Mouse (Mus musculus) thymus, adult 18-20 months (tissue): ENCODE measurements around the gene Alkbh2.

Source experiments
- DNase-seq, 2 experiments: peaks; one replicate each; pipeline ENCODE4 v3.0.0; 2022; ENCODE audit warnings: mixed read lengths in 2 of 2

The Alkbh2 gene

GRCm38 (mm10) chr5:114127374-114128349 lies at the start of gene Alkbh2:
Alkbh2 (minus strand) TSS chr5:114128218.
- peak; percentile 68 to 74 for DNase-seq

- DNase-seq, result no peak
Measured at GRCm38 (mm10) chr5:114176548-114177400, 48.8 kb upstream of the Alkbh2 start.

GRCm38 (mm10) chr5:114175596-114176171 lies 47.7 kb upstream of the Alkbh2 start:
- DNase-seq, result peak; percentile 55 to 70

- DNase-seq, result no peak
Measured at GRCm38 (mm10) chr5:114174639-114175038, 46.6 kb upstream of the Alkbh2 start.

- no peak for DNase-seq
Measured at GRCm38 (mm10) chr5:114173877-114174581, 46.0 kb upstream of the Alkbh2 start.

- no peak for DNase-seq
Measured at GRCm38 (mm10) chr5:114173458-114173857, 45.4 kb upstream of the Alkbh2 start.

GRCm38 (mm10) chr5:114172936-114173335 lies 44.9 kb upstream of the Alkbh2 start:
- DNase-seq, result no peak

- no peak for DNase-seq
Measured at GRCm38 (mm10) chr5:114170345-114170744, 42.3 kb upstream of the Alkbh2 start.

GRCm38 (mm10) chr5:114163117-114163696 lies 35.2 kb upstream of the Alkbh2 start:
- no peak for DNase-seq

GRCm38 (mm10) chr5:114162106-114162815 lies 34.2 kb upstream of the Alkbh2 start:
- DNase-seq, result no peak

GRCm38 (mm10) chr5:114161424-114161823 lies 33.4 kb upstream of the Alkbh2 start:
- no peak for DNase-seq

- DNase-seq, result no peak
Measured at GRCm38 (mm10) chr5:114157236-114157635, 29.2 kb upstream of the Alkbh2 start.

GRCm38 (mm10) chr5:114155168-114155933 lies 27.3 kb upstream of the Alkbh2 start:
- DNase-seq, result no peak

- no peak for DNase-seq
Measured at GRCm38 (mm10) chr5:114154765-114155164, 26.7 kb upstream of the Alkbh2 start.

- no peak for DNase-seq
Measured at GRCm38 (mm10) chr5:114153490-114153889, 25.5 kb upstream of the Alkbh2 start.

GRCm38 (mm10) chr5:114152359-114153092 lies 24.5 kb upstream of the Alkbh2 start:
- DNase-seq, result no peak

GRCm38 (mm10) chr5:114147043-114147972 lies 19.3 kb upstream of the Alkbh2 start:
- DNase-seq, result no peak

- no peak for DNase-seq
Measured at GRCm38 (mm10) chr5:114146028-114146888, 18.2 kb upstream of the Alkbh2 start, which contains the start of gene Acacb. Acacb (plus strand) TSS chr5:114146535.
